Mouse (Mus musculus) forebrain, embryonic 10.5 days (tissue): ENCODE measurements around the gene Nfatc2. TPM values are rescaled to one million over a fixed set of nuclear protein-coding genes. Genes with fewer than 3 reads are reported as not detected.
A peak's percentile ranks its signal among the peaks of the same experiment; 100 is the strongest.

Experiments
- DNase-seq: peaks from one replicate; pipeline ENCODE4 v3.0.0-alpha.2; 2017; ENCODE audit warnings: low spot score; ENCODE audit errors: extremely low spot score
- H3K27ac ChIP-seq: fragments of 300-500 bp; sonication (generic); 2 replicates; pipeline ENCODE4 v1.5.1; 2016; ENCODE audit warnings: mild to moderate bottlenecking
- H3K27me3 ChIP-seq: fragments of 300-500 bp; sonication (generic); 2 replicates; pipeline ENCODE4 v1.6.1; 2016; ENCODE audit warnings: mild to moderate bottlenecking; ENCODE audit not compliant: poor library complexity, severe bottlenecking
- H3K36me3 ChIP-seq: fragments of 300-500 bp; sonication (generic); replicated peaks from 2 replicates; pipeline ENCODE4 v1.6.1; 2016; ENCODE audit warnings: mild to moderate bottlenecking, moderate library complexity
- H3K4me1 ChIP-seq: fragments of 300-500 bp; sonication (generic); 2 replicates; pipeline ENCODE4 v1.6.1; 2016
- H3K4me3 ChIP-seq: fragments of 300-500 bp; sonication (generic); 2 replicates; pipeline ENCODE4 v1.5.1; 2016; ENCODE audit warnings: mild to moderate bottlenecking, moderate library complexity
- H3K9me3 ChIP-seq: fragments of 300-500 bp; sonication (generic); 2 replicates; pipeline ENCODE4 v1.6.1; 2016; ENCODE audit warnings: mild to moderate bottlenecking, moderate library complexity
- WGBS: fragments of 180-500 bp; shearing (Covaris S2); methylation state at CpG from one replicate; pipeline ENCODE4 v1.1.7; 2016; 5-methylcytosine and 5-hydroxymethylcytosine counted together
- polyA plus RNA-seq: library from polyadenylated mRNA; unstranded; fragments of >200 nt; fragmentation: Nextera tagmentation; extraction: Ambion mirVana; gene quantifications from 2 replicates; pipeline ENCODE4 v1.2.1, GENCODE M21; 2016

Nfatc2 gene
- 0.36 and 0.53 TPM in 2 replicates for polyA plus RNA-seq

DNA sequence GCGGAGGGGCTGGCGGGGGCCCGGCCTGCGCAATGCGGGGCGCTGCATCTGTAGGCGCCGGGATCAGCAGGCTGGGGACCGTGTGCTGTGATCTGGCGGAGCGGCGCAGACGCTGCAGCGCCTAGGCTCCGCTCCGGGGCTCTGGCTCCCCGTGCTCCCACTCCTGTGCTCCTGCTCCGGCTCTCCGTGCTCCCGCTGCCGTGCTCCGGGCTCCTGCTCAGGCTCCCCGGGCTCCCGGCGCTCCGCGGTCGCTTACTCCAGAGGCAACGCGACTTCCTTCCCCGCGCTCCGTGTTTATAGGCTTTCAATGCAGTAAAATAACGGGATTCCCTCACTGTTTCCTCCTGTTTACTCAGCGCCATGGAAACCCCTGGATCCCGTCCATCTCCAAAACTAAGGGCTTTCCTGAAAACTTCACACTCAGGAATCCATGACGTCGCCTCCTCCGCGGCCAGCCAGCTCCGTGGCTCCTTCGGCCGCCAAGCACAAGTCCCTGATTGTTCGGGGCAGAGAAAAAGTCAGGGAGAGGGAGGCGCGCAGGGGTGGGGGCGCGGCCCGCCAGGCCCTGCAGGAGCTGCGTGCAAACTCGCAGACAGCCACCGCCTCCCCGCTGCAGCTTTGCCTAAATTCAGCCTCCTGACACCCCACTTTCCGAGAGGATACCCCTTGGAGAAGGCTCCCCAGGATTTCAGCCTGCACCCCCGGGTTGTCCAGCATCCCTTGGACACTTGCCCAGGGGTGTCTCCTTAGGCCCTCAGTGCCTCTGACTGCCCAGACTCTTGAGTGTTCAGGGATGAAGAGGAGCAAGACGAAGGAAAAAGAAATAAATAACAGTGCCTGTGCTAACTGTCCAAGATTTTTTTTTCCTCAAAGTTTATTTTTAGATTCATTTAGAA, at the start of gene Nfatc2:
TSS of gene Nfatc2 (minus strand) at position 167 of the 896 bp plus-strand sequence.
- no peaks in the 10 kb centered on the region for H3K36me3 ChIP-seq
- peak; percentile 70 for DNase-seq
- H3K27ac ChIP-seq = peak within 1 kb of the TSS; percentile 72
- WGBS = 1% methylated on average over 49 of the region's 56 CpGs
- H3K9me3 ChIP-seq = no peaks in the 10 kb centered on the region
- peak within 1 kb of the TSS; percentile 68 for H3K4me3 ChIP-seq
- H3K4me1 ChIP-seq = peaks cover 33% of the 10 kb centered on the region
- H3K27me3 ChIP-seq = peaks cover 90% of the 10 kb centered on the region

GRCm38 (mm10) chr2:168648171-168648570, 46.7 kb upstream of the Nfatc2 start:
- Histone ChIP-seq H3K4me3 (no peak overlapping the region), H3K27ac (peak overlapping the region; percentile 31; the same call in 1 of the 2 replicates), H3K4me1 (peaks cover 37% of the 10 kb centered on the region), H3K36me3 (peaks cover 5% of the 10 kb centered on the region; the same call in 1 of the 2 replicates), H3K9me3 (no peaks in the 10 kb centered on the region), H3K27me3 (no peaks in the 10 kb centered on the region)
- no peak for DNase-seq
- WGBS = 83% methylated on average over 8 of the region's 8 CpGs

DNA sequence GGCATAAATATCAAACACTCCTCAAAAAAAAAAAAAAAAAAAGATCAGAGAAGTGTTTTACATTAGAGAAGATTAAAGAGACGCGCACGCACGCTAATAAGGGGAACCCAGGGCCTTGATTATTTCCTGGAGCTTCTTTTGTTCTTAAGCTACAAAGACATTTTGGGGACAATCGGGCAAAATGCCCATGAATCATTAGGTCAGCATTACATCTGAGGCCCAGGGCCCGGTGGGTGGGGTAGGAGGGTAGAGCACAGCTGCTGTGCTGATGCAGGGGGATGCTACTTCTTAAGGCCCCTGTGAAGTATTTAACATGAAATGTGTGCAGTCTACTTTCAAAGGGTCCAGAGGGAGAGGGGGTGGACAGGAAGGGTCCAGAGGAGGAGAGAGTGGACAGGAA, 43.4 kb upstream of the Nfatc2 start:
- WGBS = 64% methylated on average over 6 of the region's 6 CpGs
- H3K27ac ChIP-seq = peak overlapping the region; percentile 71
- no peaks in the 10 kb centered on the region for H3K9me3 ChIP-seq
- no peak overlapping the region for H3K4me3 ChIP-seq
- H3K36me3 ChIP-seq = peaks cover 5% of the 10 kb centered on the region; the same call in 1 of the 2 replicates
- no peaks in the 10 kb centered on the region for H3K27me3 ChIP-seq
- DNase-seq = no peak
- peaks cover 59% of the 10 kb centered on the region for H3K4me1 ChIP-seq

- Histone ChIP-seq H3K9me3 (no peaks in the 10 kb centered on the region), H3K36me3 (peaks cover 5% of the 10 kb centered on the region; the same call in 1 of the 2 replicates), H3K27ac (peak overlapping the region; percentile 51), H3K27me3 (no peaks in the 10 kb centered on the region), H3K4me1 (peaks cover 61% of the 10 kb centered on the region), H3K4me3 (no peak overlapping the region)
- WGBS = 75% methylated on average over 20 of the region's 20 CpGs
- no peak for DNase-seq
Observed at GRCm38 (mm10) chr2:168643524-168644177, 42.2 kb upstream of the Nfatc2 start.

- Histone ChIP-seq H3K27me3 (peaks cover 10% of the 10 kb centered on the region), H3K27ac (peak overlapping the region; percentile 66), H3K4me3 (no peak overlapping the region), H3K4me1 (peaks cover 54% of the 10 kb centered on the region), H3K36me3 (no peaks in the 10 kb centered on the region; the same call in 1 of the 2 replicates), H3K9me3 (no peaks in the 10 kb centered on the region)
- 73% methylated on average over 11 of the region's 11 CpGs for WGBS
- no peak for DNase-seq
Observed at GRCm38 (mm10) chr2:168642187-168642586, 40.7 kb upstream of the Nfatc2 start.

DNA sequence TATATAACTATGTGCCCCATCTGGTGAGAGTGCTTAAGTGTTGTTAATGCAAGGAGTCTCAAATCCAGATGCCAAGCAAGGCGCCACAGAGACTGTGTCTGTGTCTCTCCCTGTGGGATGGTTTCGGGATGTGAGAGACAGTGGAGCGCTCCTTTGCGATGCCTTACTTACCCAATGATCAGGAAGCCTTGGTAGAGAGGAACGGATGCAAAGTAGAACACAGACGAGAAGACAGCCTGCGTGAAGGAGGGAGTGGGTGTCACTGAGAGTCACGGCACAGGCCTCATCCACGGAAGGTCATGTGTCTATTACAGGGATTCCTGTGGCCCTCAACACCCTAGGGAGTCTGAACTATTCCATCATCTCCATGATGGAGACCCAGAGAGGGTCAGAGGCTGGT, 39.0 kb upstream of the Nfatc2 start:
- DNase-seq = no peak
- Histone ChIP-seq H3K27me3 (peaks cover 16% of the 10 kb centered on the region), H3K27ac (no peak overlapping the region), H3K4me3 (no peak overlapping the region), H3K4me1 (peaks cover 64% of the 10 kb centered on the region), H3K9me3 (no peaks in the 10 kb centered on the region), H3K36me3 (no peaks in the 10 kb centered on the region; the same call in 1 of the 2 replicates)
- WGBS = 90% methylated on average over 9 of the region's 9 CpGs

GRCm38 (mm10) chr2:168634881-168635280, 33.4 kb upstream of the Nfatc2 start:
- no peaks in the 10 kb centered on the region for H3K36me3 ChIP-seq
- no peaks in the 10 kb centered on the region for H3K9me3 ChIP-seq
- no peak for DNase-seq
- peaks cover 45% of the 10 kb centered on the region for H3K4me1 ChIP-seq
- H3K4me3 ChIP-seq = no peak overlapping the region
- 0 out of 2 replicates have a peak overlapping the region, but pooled peaks have one; percentile 15 for H3K27ac ChIP-seq
- H3K27me3 ChIP-seq = peaks cover 20% of the 10 kb centered on the region
- WGBS = 73% methylated on average over 7 of the region's 7 CpGs

- Histone ChIP-seq H3K4me1 (peaks cover 42% of the 10 kb centered on the region), H3K4me3 (no peak overlapping the region), H3K27me3 (peaks cover 20% of the 10 kb centered on the region), H3K36me3 (no peaks in the 10 kb centered on the region), H3K27ac (peak overlapping the region; percentile 66), H3K9me3 (no peaks in the 10 kb centered on the region)
- 67% methylated on average over 14 of the region's 14 CpGs for WGBS
- no peak for DNase-seq
Observed at GRCm38 (mm10) chr2:168633301-168633816, 31.9 kb upstream of the Nfatc2 start.

DNA sequence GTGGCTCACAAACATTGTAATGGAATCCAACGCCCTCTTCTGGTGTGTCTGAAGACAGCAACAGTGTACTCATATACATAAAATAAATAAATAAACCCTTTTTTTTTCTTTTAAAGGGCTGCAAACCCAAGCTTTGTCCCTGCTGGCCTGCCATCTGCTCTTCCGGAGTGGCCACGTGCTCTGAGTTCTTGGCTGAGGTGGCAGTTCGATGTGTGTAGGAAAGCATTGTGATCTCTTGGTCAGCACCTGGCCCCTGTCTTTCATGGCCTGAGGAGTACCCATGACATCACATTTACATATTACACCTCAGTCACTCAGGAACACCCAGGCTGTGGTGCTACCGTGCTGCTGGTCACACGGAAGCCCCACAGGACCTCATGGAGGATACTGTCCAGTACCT, 31.1 kb upstream of the Nfatc2 start:
- 84% methylated on average over 6 of the region's 6 CpGs for WGBS
- Histone ChIP-seq H3K4me3 (no peak overlapping the region), H3K27me3 (peaks cover 14% of the 10 kb centered on the region), H3K36me3 (no peaks in the 10 kb centered on the region), H3K4me1 (peaks cover 47% of the 10 kb centered on the region), H3K27ac (peak overlapping the region; percentile 66; the same call in 1 of the 2 replicates), H3K9me3 (no peaks in the 10 kb centered on the region)
- no peak for DNase-seq

GRCm38 (mm10) chr2:168628787-168629186, 27.3 kb upstream of the Nfatc2 start:
- Histone ChIP-seq H3K36me3 (no peaks in the 10 kb centered on the region), H3K4me3 (no peak overlapping the region), H3K9me3 (peaks cover 4% of the 10 kb centered on the region; the same call in 1 of the 2 replicates), H3K4me1 (peaks cover 34% of the 10 kb centered on the region), H3K27ac (no peak overlapping the region), H3K27me3 (no peaks in the 10 kb centered on the region)
- 33% methylated on average over 8 of the region's 8 CpGs for WGBS
- DNase-seq = peak; percentile 76

DNA sequence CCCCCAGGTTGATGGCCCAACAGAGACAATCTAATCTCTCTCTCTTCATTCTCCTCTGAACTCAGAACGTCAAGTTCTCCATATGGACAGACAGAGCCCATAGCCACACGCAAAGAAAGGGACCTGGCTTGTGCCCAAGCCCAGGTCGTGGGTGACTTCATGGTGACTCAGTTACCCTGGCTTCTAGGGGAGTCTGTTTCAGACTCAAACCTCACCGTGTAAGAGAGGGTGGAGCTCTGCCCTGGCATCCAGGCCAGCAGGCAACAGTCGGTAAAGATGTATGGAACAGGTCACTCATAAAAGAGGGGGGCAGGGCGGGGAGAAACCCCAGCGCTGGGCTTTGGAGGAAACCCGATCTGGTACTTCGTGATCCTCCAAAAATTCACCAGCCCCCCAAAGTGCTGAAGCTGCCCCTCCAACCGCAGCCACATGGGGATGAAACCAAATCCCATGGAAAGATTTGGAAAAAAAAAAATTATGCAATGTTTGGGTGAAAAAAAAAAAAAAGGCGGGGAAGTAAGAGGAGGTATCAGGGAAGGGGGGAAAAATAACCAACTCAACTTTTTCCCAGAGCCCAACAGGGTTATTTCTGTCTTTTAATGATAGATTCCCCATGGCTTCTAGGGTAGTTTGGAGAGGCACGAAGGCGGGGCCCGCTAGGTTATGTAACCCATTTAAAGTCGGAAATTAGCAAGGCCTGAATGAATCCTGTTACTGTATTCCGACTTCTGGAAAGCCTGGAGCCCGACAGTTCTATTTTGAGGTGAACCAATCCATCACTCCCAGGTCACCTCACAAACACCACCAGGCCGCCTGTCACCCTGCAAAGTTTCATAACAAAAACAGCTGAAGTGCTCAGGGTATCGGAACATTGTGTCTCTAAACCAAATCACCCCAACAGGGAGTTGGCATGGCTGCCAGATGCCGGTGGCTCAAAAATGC, 26.6 kb upstream of the Nfatc2 start:
- no peak for DNase-seq
- 76% methylated on average over 20 of the region's 20 CpGs for WGBS
- H3K4me1 ChIP-seq = peaks cover 27% of the 10 kb centered on the region
- H3K4me3 ChIP-seq = no peak overlapping the region
- H3K9me3 ChIP-seq = peaks cover 4% of the 10 kb centered on the region; the same call in 1 of the 2 replicates
- no peaks in the 10 kb centered on the region for H3K36me3 ChIP-seq
- H3K27ac ChIP-seq = no peak overlapping the region
- no peaks in the 10 kb centered on the region for H3K27me3 ChIP-seq

- Histone ChIP-seq H3K4me3 (no peak overlapping the region), H3K4me1 (peaks cover 22% of the 10 kb centered on the region), H3K36me3 (no peaks in the 10 kb centered on the region), H3K27me3 (no peaks in the 10 kb centered on the region), H3K27ac (peak overlapping the region; percentile 27; the same call in 1 of the 2 replicates), H3K9me3 (peaks cover 4% of the 10 kb centered on the region; the same call in 1 of the 2 replicates)
- no peak for DNase-seq
- WGBS = 74% methylated on average over 9 of the region's 9 CpGs
Observed at GRCm38 (mm10) chr2:168626385-168626784, 24.9 kb upstream of the Nfatc2 start.
